Mouse (Mus musculus) CH12.LX (cell line): ENCODE measurements around the gene 1700092M07Rik. TPM values are rescaled to one million over a fixed set of nuclear protein-coding genes. Genes with fewer than 3 reads are reported as not detected.

Experiments
- DNase-seq: peaks from one replicate; pipeline ENCODE4 v3.0.0-alpha.2; 2013; ENCODE audit errors: extremely low read depth
- H3K27ac ChIP-seq: 2 replicates; pipeline ENCODE4 v1.5.1; 2012; ENCODE audit warnings: low read depth, mild to moderate bottlenecking, control low read depth, moderate library complexity; ENCODE audit not compliant: insufficient read depth
- H3K27me3 ChIP-seq: replicated peaks from 2 replicates; pipeline ENCODE3; 2012; ENCODE audit warnings: inconsistent platforms
- H3K36me3 ChIP-seq, 2 experiments: replicated peaks in 1 of 2; 2 replicates each; pipeline versions ENCODE3 to v1.6.1; 2012; ENCODE audit warnings: inconsistent platforms in 1 of 2, low read length in 1 of 2, mild to moderate bottlenecking in 1 of 2, mixed read lengths in 1 of 2, moderate library complexity in 1 of 2; ENCODE audit not compliant: control insufficient read depth in 1 of 2, insufficient read depth in 1 of 2
- H3K4me1 ChIP-seq, 2 experiments: 2 replicates each; pipeline ENCODE4 v1.6.1; 2012; ENCODE audit warnings: inconsistent platforms in 1 of 2, moderate library complexity in 1 of 2; ENCODE audit not compliant: insufficient read depth in 2 of 2, control insufficient read depth in 1 of 2
- H3K4me2 ChIP-seq: 2 replicates; pipeline ENCODE4 v1.6.1; 2012; ENCODE audit warnings: low read depth, mild to moderate bottlenecking, control low read depth; ENCODE audit not compliant: poor library complexity, insufficient read depth, severe bottlenecking
- H3K4me3 ChIP-seq, 3 experiments: fragments of 150-350 bp in 1 of 3; sonication (generic) in 1 of 3; replicated peaks in 1 of 3; 2 replicates each; pipeline versions ENCODE3 to v1.5.1; 2011 to 2012; ENCODE audit warnings: low read depth in 2 of 3, low read length in 2 of 3, mild to moderate bottlenecking in 2 of 3, moderate library complexity in 2 of 3, control low read depth in 1 of 3, improper control_type of control experiment in 1 of 3, inconsistent platforms in 1 of 3, mixed read lengths in 1 of 3; ENCODE audit not compliant: poor library complexity in 1 of 3
- H3K79me2 ChIP-seq: replicated peaks from 2 replicates; pipeline ENCODE4 v1.6.1; 2012; ENCODE audit warnings: mild to moderate bottlenecking, moderate library complexity; ENCODE audit not compliant: control insufficient read depth, poor library complexity, insufficient read depth, severe bottlenecking; ENCODE audit errors: extremely low read depth
- H3K9ac ChIP-seq: 2 replicates; pipeline ENCODE4 v1.6.1; 2012; ENCODE audit warnings: low read depth, mild to moderate bottlenecking, control low read depth, moderate library complexity; ENCODE audit not compliant: insufficient read depth
- H3K9me3 ChIP-seq: replicated peaks from 2 replicates; pipeline ENCODE3; 2012; ENCODE audit warnings: low read length, inconsistent platforms, mixed read lengths
- CTCF ChIP-seq, 2 experiments: IDR thresholded peaks in 1 of 2; conservative IDR thresholded peaks in 1 of 2; 2 replicates each; pipeline ENCODE4 v1.5.1; 2011 to 2012; ENCODE audit warnings: low read depth in 2 of 2, low read length in 2 of 2, improper control_type of control experiment in 1 of 2, inconsistent platforms in 1 of 2, mild to moderate bottlenecking in 1 of 2, moderate library complexity in 1 of 2
- EP300 ChIP-seq: IDR thresholded peaks from 2 replicates; pipeline ENCODE4 v1.6.1; 2011; ENCODE audit warnings: low read length, improper control_type of control experiment
- ETS1 ChIP-seq: conservative IDR thresholded peaks from 2 replicates; pipeline ENCODE4 v1.6.1; 2012; ENCODE audit warnings: low read depth, mild to moderate bottlenecking, inconsistent platforms, low read length, improper control_type of control experiment, moderate library complexity
- IRF4 ChIP-seq: IDR thresholded peaks from 2 replicates; pipeline ENCODE4 v1.6.1; 2014; ENCODE audit warnings: low read depth, mild to moderate bottlenecking, inconsistent platforms, low read length, improper control_type of control experiment
- JUND ChIP-seq: conservative IDR thresholded peaks from 2 replicates; pipeline ENCODE4 v1.6.1; 2011; ENCODE audit warnings: low read depth, low read length, improper control_type of control experiment
- KAT2A ChIP-seq: IDR thresholded peaks from 2 replicates; pipeline ENCODE4 v1.6.1; 2012; ENCODE audit warnings: low read length, improper control_type of control experiment, inconsistent platforms; ENCODE audit not compliant: insufficient replicate concordance
- MAX ChIP-seq: IDR thresholded peaks from 2 replicates; pipeline ENCODE4 v1.6.1; 2011; ENCODE audit warnings: low read length, improper control_type of control experiment
- MEF2A ChIP-seq: IDR thresholded peaks from 2 replicates; pipeline ENCODE4 v1.6.1; 2014; ENCODE audit warnings: low read depth, mild to moderate bottlenecking, inconsistent platforms, low read length, improper control_type of control experiment, borderline replicate concordance
- MYC ChIP-seq: IDR thresholded peaks from 2 replicates; pipeline ENCODE4 v1.6.1; 2011; ENCODE audit warnings: low read depth, mild to moderate bottlenecking, improper control_type of control experiment, low read length
- PAX5 ChIP-seq: IDR thresholded peaks from 2 replicates; pipeline ENCODE4 v1.6.1; 2012; ENCODE audit warnings: low read length, inconsistent platforms, mixed read lengths
- TCF12 ChIP-seq: IDR thresholded peaks from 2 replicates; pipeline ENCODE4 v1.6.1; 2014; ENCODE audit warnings: low read depth, mild to moderate bottlenecking, inconsistent platforms, low read length, improper control_type of control experiment
- USF1 ChIP-seq: IDR thresholded peaks from 2 replicates; pipeline ENCODE4 v1.6.1; 2014; ENCODE audit warnings: low read depth, mild to moderate bottlenecking, inconsistent platforms, low read length, improper control_type of control experiment
- USF2 ChIP-seq: conservative IDR thresholded peaks from 2 replicates; pipeline ENCODE4 v1.6.1; 2011; ENCODE audit warnings: low read depth, low read length, improper control_type of control experiment
- ZC3H11A ChIP-seq: IDR thresholded peaks from 2 replicates; pipeline ENCODE4 v1.6.1; 2012; ENCODE audit warnings: low read depth, mild to moderate bottlenecking, inconsistent platforms, low read length, improper control_type of control experiment
- ZKSCAN1 ChIP-seq: IDR thresholded peaks from 2 replicates; pipeline ENCODE4 v1.6.1; 2012; ENCODE audit warnings: low read depth, inconsistent platforms, low read length, improper control_type of control experiment, borderline replicate concordance
- ZMIZ1 ChIP-seq: IDR thresholded peaks from 2 replicates; pipeline ENCODE4 v1.6.1; 2012; ENCODE audit warnings: low read depth, mild to moderate bottlenecking, inconsistent platforms, low read length, improper control_type of control experiment
- dilution Hi-C: fragments of 300-500 bp; cut with MboI; formaldehyde crosslinking; loops from 2 replicates; pipeline ENCODE4 v1.14.3; 2020; ENCODE audit warnings: low sequenced_read_pairs; ENCODE audit not compliant: extremely low pct_unique_long_range_greater_than_20kb, extremely low pct_ligation_motif_present
- in situ Hi-C: fragments of 300-500 bp; cut with MboI; formaldehyde crosslinking; loops from 3 replicates; pipeline ENCODE4 v1.14.3; 2019; ENCODE audit warnings: low sequenced_read_pairs, low pct_ligation_motif_present, low pct_unique_long_range_greater_than_20kb, mixed read lengths
- polyA plus RNA-seq: library from polyadenylated mRNA; unstranded; fragments of >175 nt; gene quantifications from 2 replicates; pipeline ENCODE4 v1.2.1, GENCODE M21; 2012; ENCODE audit warnings: low read depth; ENCODE audit not compliant: insufficient read length
- total RNA-seq, 2 experiments: library from RNA; depleted of rRNA; stranded (reverse); fragments of 300-350 nt in 1 of 2; fragments of >200 nt in 1 of 2; gene quantifications; 2 replicates each; pipeline ENCODE4 v1.2.3; 2012 to 2014

Gene 1700092M07Rik
- total and polyA plus RNA-seq, 3 experiments: 1.0 to 3.8 (median 3.1) TPM

DNA sequence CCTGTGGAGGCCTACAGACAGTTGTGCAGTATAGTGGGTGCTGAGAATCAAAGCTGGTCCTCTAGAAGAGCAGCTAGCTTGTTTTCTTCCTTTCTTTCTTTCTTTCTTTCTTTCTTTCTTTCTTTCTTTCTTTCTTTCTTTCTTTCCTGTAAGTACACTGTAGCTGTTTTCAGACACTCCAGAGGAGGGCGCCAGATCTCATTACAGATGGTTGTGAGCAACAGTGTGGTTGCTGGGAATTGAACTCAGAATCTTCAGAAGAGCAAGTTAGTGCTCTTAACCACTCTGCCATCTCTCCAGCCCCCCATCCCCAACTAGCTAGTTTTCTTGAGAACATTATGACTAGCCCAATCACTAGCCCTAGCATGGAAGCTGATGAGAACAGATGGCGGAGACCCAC, 20.2 kb downstream of the 1700092M07Rik start:
- Histone ChIP-seq H3K79me2 (peaks cover 68% of the 10 kb centered on the region), H3K36me3 (peaks cover 38 to 46% of the 10 kb centered on the region in 2 experiments), H3K4me3 (no peak overlapping the region), H3K4me1 (peaks cover 4 to 41% of the 10 kb centered on the region in 2 experiments; a peak in 3 of 4 replicates), H3K27me3 (no peaks in the 10 kb centered on the region), H3K9me3 (peaks cover 10% of the 10 kb centered on the region), H3K9ac (no peak overlapping the region), H3K27ac (no peak overlapping the region), H3K4me2 (no peak overlapping the region)
- DNase-seq: no peak
- in situ Hi-C loops: no loop called here
- dilution Hi-C loops: no loop called here
- no peak for TF ChIP-seq IRF4
- peak in 1 of 2 experiments; percentile 30; a peak in 1 of 4 replicates for TF ChIP-seq CTCF (conservative IDR thresholded peaks at IDR 0.05 in 1 of 2, IDR thresholded peaks at IDR 0.05 in 1 of 2; ENCODE audit: low read depth in 2 of 2, low read length in 2 of 2)

DNA sequence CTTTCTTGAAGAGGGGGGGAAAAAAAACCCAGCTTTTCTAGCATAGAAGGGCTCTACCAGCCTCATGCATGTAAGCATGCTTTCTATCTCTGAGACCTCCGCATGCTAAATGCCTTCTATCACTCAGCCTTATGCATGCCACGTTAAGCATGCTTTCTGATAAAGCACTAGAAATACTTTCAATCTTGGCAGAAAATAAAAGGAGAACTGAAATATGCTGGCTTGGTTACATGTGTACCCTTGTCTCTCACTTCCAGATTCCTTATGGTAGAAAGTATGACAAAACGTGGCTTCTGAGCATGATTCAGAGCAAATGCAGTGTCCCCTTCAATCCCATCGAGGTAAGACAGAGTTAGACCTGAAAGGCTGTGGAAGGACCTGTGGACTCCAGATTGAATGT, 22.8 kb downstream of the 1700092M07Rik start:
- H3K4me2 ChIP-seq: no peak overlapping the region
- peaks cover 48% of the 10 kb centered on the region for H3K79me2 ChIP-seq
- H3K27ac ChIP-seq: no peak overlapping the region
- TF ChIP-seq USF1: no peak
- TF ChIP-seq MAX: 0 out of 2 replicates have a peak, but pooled peaks have one; percentile 34
- TF ChIP-seq KAT2A: no peak
- TF ChIP-seq JUND: no peak
- no peak for TF ChIP-seq MEF2A
- no peak for TF ChIP-seq ZC3H11A
- no peak for TF ChIP-seq ZMIZ1
- peak; percentile 73 for TF ChIP-seq MYC
- TF ChIP-seq ZKSCAN1: no peak
- peak; percentile 50; the same call in 1 of the 2 replicates for TF ChIP-seq EP300
- TF ChIP-seq TCF12: no peak
- no peak for TF ChIP-seq ETS1
- TF ChIP-seq PAX5: no peak
- TF ChIP-seq USF2: no peak
- dilution Hi-C loops (no loop called here), in situ Hi-C loops (no loop called here)
- H3K9me3 ChIP-seq: peaks cover 11% of the 10 kb centered on the region
- H3K36me3 ChIP-seq: peaks cover 64 to 70% of the 10 kb centered on the region in 2 experiments
- DNase-seq: no peak
- no peak overlapping the region for H3K4me3 ChIP-seq
- H3K27me3 ChIP-seq: no peaks in the 10 kb centered on the region
- peaks cover 4 to 32% of the 10 kb centered on the region in 2 experiments; a peak in 3 of 4 replicates for H3K4me1 ChIP-seq
- H3K9ac ChIP-seq: no peak overlapping the region
